Mouse (Mus musculus) CD4-positive naive resting alpha-beta T cell, adult 76 days (primary cell): Measurements from ENCODE around the gene Zc3hc1. TPM values are rescaled to one million over a fixed set of nuclear protein-coding genes. Genes with fewer than 3 reads are reported as not detected.

Experiments
- total RNA-seq: library from RNA; stranded (reverse); gene quantifications from one replicate; pipeline ENCODE4 v1.2.4, GENCODE M21; 2023

Zc3hc1 gene
- total RNA-seq, result 40.8 TPM

GRCm38 (mm10) chr6:30390714-30391697 lies at the start of gene Zc3hc1:
Gene Zc3hc1 (minus strand): TSS chr6:30391028.

GRCm38 (mm10) chr6:30401308-30402015 lies 10.6 kb upstream of the Zc3hc1 start, which contains the start of gene Klhdc10:
Gene Klhdc10 (plus strand): TSS chr6:30401868.

Other genes with a start within 250 kb of the Zc3hc1 start
- 136 TPM for gene Ube2h, start 86.5 kb downstream of the Zc3hc1 start, total RNA-seq
- gene Klhdc10, start 10.8 kb upstream of the Zc3hc1 start, total RNA-seq, result 18.9 TPM
- gene Tmem209, start 118.8 kb upstream of the Zc3hc1 start, total RNA-seq, result 34.3 TPM
- gene Ssmem1, start 118.8 kb upstream of the Zc3hc1 start, total RNA-seq, result 0.85 TPM
- not detected for gene Cpa2, start 150.6 kb upstream of the Zc3hc1 start, total RNA-seq
- gene Cpa4, start 177.3 kb upstream of the Zc3hc1 start, total RNA-seq, result not detected
- not detected for gene Cpa5, start 220.0 kb upstream of the Zc3hc1 start, total RNA-seq
- 0.35 TPM for gene Cpa1, start 248.2 kb upstream of the Zc3hc1 start, total RNA-seq